Mouse (Mus musculus) stomach, embryonic 16.5 days (tissue): Measurements from ENCODE around the gene Rpp30. TPM values are rescaled to one million over a fixed set of nuclear protein-coding genes. Genes with fewer than 3 reads are reported as not detected.
A peak's percentile ranks its signal among the peaks of the same experiment; 100 is the strongest.

Experiments
- ATAC-seq: fragments of 200-750 bp; cut with Nextera tagmentation; 2 replicates; pipeline ENCODE4 v1.8.0; 2017; ENCODE audit warnings: moderate number of reproducible peaks, moderate TSS enrichment; ENCODE audit not compliant: insufficient read depth, low FRiP score
- H3K27ac ChIP-seq: fragments of 300-500 bp; sonication (generic); 2 replicates; pipeline ENCODE4 v1.5.1; 2014; ENCODE audit warnings: low read length
- H3K27me3 ChIP-seq: fragments of 300-500 bp; sonication (generic); 2 replicates; pipeline ENCODE4 v1.6.1; 2014; ENCODE audit warnings: low read length, control low read depth, mixed read lengths; ENCODE audit not compliant: control insufficient read depth, insufficient read depth
- H3K36me3 ChIP-seq: fragments of 300-500 bp; sonication (generic); 2 replicates; pipeline ENCODE4 v1.6.1; 2014; ENCODE audit warnings: low read length; ENCODE audit not compliant: control insufficient read depth, insufficient read depth
- H3K4me1 ChIP-seq: fragments of 300-500 bp; sonication (generic); 2 replicates; pipeline ENCODE4 v1.6.1; 2014; ENCODE audit warnings: low read length, control low read depth, mixed read lengths; ENCODE audit not compliant: control insufficient read depth, insufficient read depth
- H3K4me2 ChIP-seq: fragments of 300-500 bp; sonication (generic); 2 replicates; pipeline ENCODE4 v1.6.1; 2014; ENCODE audit warnings: low read depth, low read length, mixed read lengths
- H3K4me3 ChIP-seq: fragments of 300-500 bp; sonication (generic); replicated peaks from 2 replicates; pipeline ENCODE4 v1.5.1; 2014; ENCODE audit warnings: mild to moderate bottlenecking, low read length
- H3K9ac ChIP-seq: fragments of 300-500 bp; sonication (generic); 2 replicates; pipeline ENCODE4 v1.6.1; 2014; ENCODE audit warnings: low read length
- H3K9me3 ChIP-seq: fragments of 300-500 bp; sonication (generic); replicated peaks from 2 replicates; pipeline ENCODE4 v1.6.1; 2016; ENCODE audit warnings: low read length, control low read depth; ENCODE audit not compliant: control insufficient read depth
- WGBS: fragments of 180-500 bp; shearing (Covaris S2); extraction: QIAGEN DNeasy Blood & Tissue Kit; methylation state at CpG from one replicate; pipeline ENCODE4 v1.1.7; 2014; 5-methylcytosine and 5-hydroxymethylcytosine counted together
- polyA plus RNA-seq: library from polyadenylated mRNA; unstranded; fragments of >200 nt; fragmentation: Nextera tagmentation; extraction: Ambion mirVana; gene quantifications from 2 replicates; pipeline ENCODE4 v1.2.1, GENCODE M21; 2015

The Rpp30 gene
- polyA plus RNA-seq: 47.3 and 58.3 TPM in 2 replicates

- H3K27ac ChIP-seq: peak within 1 kb of the TSS; percentile 67
These were observed at the start of gene Rpp30 for GRCm38 (mm10) chr19:36083262-36084225. TSS of gene Rpp30 (plus strand) at chr19:36083716.

GRCm38 (mm10) chr19:36046046-36046445, 37.5 kb upstream of the Rpp30 start:
- no peak overlapping the region for H3K27ac ChIP-seq
- H3K36me3 ChIP-seq: no peaks in the 10 kb centered on the region
- H3K4me2 ChIP-seq: no peak overlapping the region
- no peak overlapping the region for H3K9ac ChIP-seq
- H3K4me1 ChIP-seq: no peaks in the 10 kb centered on the region
- ATAC-seq: no peak
- H3K4me3 ChIP-seq: no peak overlapping the region
- H3K9me3 ChIP-seq: no peaks in the 10 kb centered on the region
- H3K27me3 ChIP-seq: no peaks in the 10 kb centered on the region
- WGBS: 78% methylated on average over 7 of the region's 7 CpGs

More at GRCm38 (mm10) chr19:36083262-36084225, at the start of gene Rpp30:
- Histone ChIP-seq H3K4me1 (peaks cover 6% of the 10 kb centered on the region), H3K4me3 (peak within 1 kb of the TSS; percentile 73), H3K9me3 (no peaks in the 10 kb centered on the region), H3K36me3 (no peaks in the 10 kb centered on the region), H3K9ac (peak within 1 kb of the TSS; percentile 82), H3K27me3 (no peaks in the 10 kb centered on the region), H3K4me2 (peak within 1 kb of the TSS; percentile 62)
- 2% methylated on average over 34 of the region's 34 CpGs for WGBS
- ATAC-seq: peak; percentile 95

- peak overlapping the region; percentile 87 for H3K4me2 ChIP-seq
- no peaks in the 10 kb centered on the region for H3K9me3 ChIP-seq
- ATAC-seq: no peak; the same call in 1 of the 2 replicates
- no peak overlapping the region for H3K27ac ChIP-seq
- peaks cover 39% of the 10 kb centered on the region for H3K27me3 ChIP-seq
- no peak overlapping the region; the same call in 1 of the 2 replicates for H3K9ac ChIP-seq
- H3K4me3 ChIP-seq: peak overlapping the region; percentile 54
- no peaks in the 10 kb centered on the region for H3K4me1 ChIP-seq
- WGBS: 7% methylated on average over 49 of the region's 49 CpGs
- no peaks in the 10 kb centered on the region for H3K36me3 ChIP-seq
These were observed 26.9 kb upstream of the Rpp30 start for GRCm38 (mm10) chr19:36056502-36057221.

GRCm38 (mm10) chr19:36057231-36057811, 26.2 kb upstream of the Rpp30 start, which contains the start of gene Htr7:
TSS of gene Htr7 (minus strand) at chr19:36057507.
- no peak within 1 kb of the TSS for H3K27ac ChIP-seq
- H3K9me3 ChIP-seq: no peaks in the 10 kb centered on the region
- H3K9ac ChIP-seq: peak within 1 kb of the TSS; percentile 57
- H3K4me1 ChIP-seq: no peaks in the 10 kb centered on the region
- peak within 1 kb of the TSS; percentile 54 for H3K4me3 ChIP-seq
- peak within 1 kb of the TSS; percentile 87 for H3K4me2 ChIP-seq
- no peak; the same call in 1 of the 2 replicates for ATAC-seq
- H3K27me3 ChIP-seq: peaks cover 39% of the 10 kb centered on the region
- WGBS: under 1% methylated on average over 75 of the region's 86 CpGs
- H3K36me3 ChIP-seq: no peaks in the 10 kb centered on the region

GRCm38 (mm10) chr19:36062801-36063529, 20.6 kb upstream of the Rpp30 start:
- no peak overlapping the region for H3K4me3 ChIP-seq
- H3K27ac ChIP-seq: no peak overlapping the region
- no peaks in the 10 kb centered on the region for H3K36me3 ChIP-seq
- WGBS: 69% methylated on average over 2 of the region's 2 CpGs
- no peaks in the 10 kb centered on the region for H3K9me3 ChIP-seq
- H3K4me2 ChIP-seq: no peak overlapping the region
- ATAC-seq: no peak
- H3K4me1 ChIP-seq: no peaks in the 10 kb centered on the region
- H3K9ac ChIP-seq: no peak overlapping the region
- peaks cover 9% of the 10 kb centered on the region for H3K27me3 ChIP-seq

GRCm38 (mm10) chr19:36082606-36083261, 782 bp upstream of the Rpp30 start:
- WGBS: 48% methylated on average over 7 of the region's 7 CpGs
- no peaks in the 10 kb centered on the region for H3K27me3 ChIP-seq
- peak overlapping the region; percentile 60 for H3K9ac ChIP-seq
- peak; percentile 65 for ATAC-seq
- no peaks in the 10 kb centered on the region for H3K9me3 ChIP-seq
- no peaks in the 10 kb centered on the region for H3K36me3 ChIP-seq
- H3K4me2 ChIP-seq: peak overlapping the region; percentile 62
- peaks cover 6% of the 10 kb centered on the region for H3K4me1 ChIP-seq
- H3K4me3 ChIP-seq: peak overlapping the region; percentile 73
- H3K27ac ChIP-seq: peak overlapping the region; percentile 67

GRCm38 (mm10) chr19:36090781-36091180, 7.3 kb downstream of the Rpp30 start:
- Histone ChIP-seq H3K36me3 (peaks cover 5% of the 10 kb centered on the region; the same call in 1 of the 2 replicates), H3K27ac (no peak overlapping the region), H3K9me3 (no peaks in the 10 kb centered on the region), H3K4me3 (no peak overlapping the region), H3K27me3 (no peaks in the 10 kb centered on the region), H3K4me1 (no peaks in the 10 kb centered on the region), H3K4me2 (no peak overlapping the region), H3K9ac (no peak overlapping the region)
- 45% methylated on average over 5 of the region's 5 CpGs for WGBS
- ATAC-seq: 0 out of 2 replicates have a peak, but pooled peaks have one; percentile 37

- Histone ChIP-seq H3K9me3 (no peaks in the 10 kb centered on the region), H3K9ac (no peak overlapping the region), H3K4me1 (no peaks in the 10 kb centered on the region), H3K27me3 (no peaks in the 10 kb centered on the region), H3K27ac (no peak overlapping the region), H3K36me3 (peaks cover 12% of the 10 kb centered on the region), H3K4me2 (no peak overlapping the region), H3K4me3 (no peak overlapping the region)
- 86% methylated on average over 3 of the region's 3 CpGs for WGBS
- no peak for ATAC-seq
These were observed 13.7 kb downstream of the Rpp30 start for GRCm38 (mm10) chr19:36097194-36097593.
